Mouse (Mus musculus) lung, postnatal 14 days (tissue): ENCODE measurements around the gene Zscan22.
"Not testable (repeated sequence)": the region's sequence is repeated elsewhere in the genome, so short reads cannot be mapped to it uniquely, and the experiment has no call there.

Experiments
- DNase-seq: peaks from one replicate; pipeline ENCODE4 v3.0.0; 2021

Gene Zscan22

DNA sequence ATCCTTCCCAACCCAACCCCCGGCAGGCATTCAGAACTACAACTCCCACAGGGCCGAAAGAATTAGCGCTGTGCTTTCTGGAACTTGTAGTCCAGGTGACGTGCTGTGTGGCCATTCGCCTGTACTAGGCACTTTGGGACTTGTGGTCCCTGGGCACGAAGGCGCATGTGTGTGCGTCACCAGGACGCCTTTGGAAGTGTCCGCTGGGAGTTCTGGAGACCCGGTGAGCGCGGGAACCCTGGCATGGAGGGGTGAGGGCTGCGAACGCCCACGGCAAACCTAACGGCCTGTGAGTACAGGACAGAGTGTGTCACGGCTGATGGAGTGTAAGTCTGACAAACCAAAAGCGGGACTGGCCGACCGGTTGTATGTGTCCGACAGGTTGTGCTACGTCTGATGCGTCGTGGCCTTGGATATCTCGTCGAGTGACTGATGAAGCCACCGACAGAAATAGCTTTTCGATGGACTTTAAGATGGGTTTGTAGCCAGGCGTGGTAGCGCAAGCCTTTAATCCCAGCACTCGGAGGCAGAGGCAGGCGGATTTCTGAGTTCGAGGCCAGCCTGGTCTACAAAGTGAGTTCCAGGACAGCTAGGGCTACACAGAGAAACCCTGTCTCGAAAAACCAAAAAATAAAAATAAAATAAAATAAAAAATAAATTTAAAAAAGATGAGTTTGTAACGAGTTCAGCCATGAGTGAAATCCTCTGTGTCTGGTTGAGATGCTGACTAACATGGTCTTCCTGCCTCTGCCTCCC is at the start of gene Zscan22:
Gene Zscan22, plus strand, starts transcription at position 161 of the 756 bp plus-strand sequence.
- peak; percentile 90 for DNase-seq

DNA sequence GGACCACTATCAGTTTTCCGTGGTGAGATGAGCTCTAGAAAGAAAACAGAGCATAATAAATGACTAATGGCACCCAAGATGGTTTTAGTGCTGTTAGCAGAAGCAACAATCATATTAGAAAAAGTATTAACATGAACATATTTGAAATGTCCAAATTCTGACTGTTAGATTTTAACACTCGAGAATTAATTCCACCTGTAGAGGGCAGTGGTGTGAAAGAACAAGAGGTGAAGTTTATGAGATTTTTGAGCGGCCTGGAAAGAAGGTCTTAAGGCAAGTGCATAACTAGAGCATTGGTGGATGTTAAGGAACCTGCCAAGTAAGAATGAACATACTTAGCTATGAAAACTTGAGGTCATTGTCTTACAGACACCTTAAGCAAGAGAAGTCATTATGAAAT is 23.3 kb upstream of the Zscan22 start:
- DNase-seq = peak; percentile 30

DNA sequence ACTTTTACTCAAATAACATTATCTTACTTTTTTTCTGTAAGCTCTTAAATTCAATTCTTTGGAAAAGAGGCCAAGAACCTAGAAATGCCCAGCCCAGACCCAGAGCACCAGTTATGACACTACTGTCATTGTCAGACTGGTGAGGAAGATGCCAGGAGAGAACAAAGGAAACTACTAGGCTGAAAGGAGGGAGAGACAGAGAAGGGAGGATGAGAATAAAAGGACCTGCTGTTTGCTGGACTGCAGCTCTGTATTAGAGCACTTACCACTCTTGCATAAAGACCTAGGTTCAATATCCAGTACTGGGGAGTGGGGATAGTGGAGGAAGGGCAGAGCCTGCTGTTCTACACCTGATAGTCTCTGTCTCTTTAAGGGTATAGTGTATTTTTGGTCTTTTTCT is 17.6 kb upstream of the Zscan22 start:
- DNase-seq = no peak

DNA sequence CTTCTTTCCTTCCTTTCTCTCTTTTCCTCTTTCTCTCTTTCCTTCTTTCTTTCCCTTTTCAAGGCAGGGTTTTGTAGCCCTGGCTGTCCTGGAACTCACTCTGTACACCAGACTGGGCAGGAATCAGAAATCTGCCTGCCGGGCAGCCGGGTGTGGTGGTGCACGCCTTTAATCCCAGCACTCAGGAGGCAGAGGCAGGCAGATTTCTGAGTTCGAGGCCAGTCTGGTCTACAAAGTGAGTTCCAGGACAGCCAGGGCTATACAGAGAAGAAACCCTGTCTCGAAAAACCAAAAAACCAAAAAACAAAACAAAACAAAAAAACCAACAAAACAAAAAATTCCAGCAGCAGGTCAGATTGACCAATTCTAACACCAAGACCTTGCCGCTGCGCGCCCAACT is 17.1 kb upstream of the Zscan22 start:
- not testable (repeated sequence) for DNase-seq

DNA sequence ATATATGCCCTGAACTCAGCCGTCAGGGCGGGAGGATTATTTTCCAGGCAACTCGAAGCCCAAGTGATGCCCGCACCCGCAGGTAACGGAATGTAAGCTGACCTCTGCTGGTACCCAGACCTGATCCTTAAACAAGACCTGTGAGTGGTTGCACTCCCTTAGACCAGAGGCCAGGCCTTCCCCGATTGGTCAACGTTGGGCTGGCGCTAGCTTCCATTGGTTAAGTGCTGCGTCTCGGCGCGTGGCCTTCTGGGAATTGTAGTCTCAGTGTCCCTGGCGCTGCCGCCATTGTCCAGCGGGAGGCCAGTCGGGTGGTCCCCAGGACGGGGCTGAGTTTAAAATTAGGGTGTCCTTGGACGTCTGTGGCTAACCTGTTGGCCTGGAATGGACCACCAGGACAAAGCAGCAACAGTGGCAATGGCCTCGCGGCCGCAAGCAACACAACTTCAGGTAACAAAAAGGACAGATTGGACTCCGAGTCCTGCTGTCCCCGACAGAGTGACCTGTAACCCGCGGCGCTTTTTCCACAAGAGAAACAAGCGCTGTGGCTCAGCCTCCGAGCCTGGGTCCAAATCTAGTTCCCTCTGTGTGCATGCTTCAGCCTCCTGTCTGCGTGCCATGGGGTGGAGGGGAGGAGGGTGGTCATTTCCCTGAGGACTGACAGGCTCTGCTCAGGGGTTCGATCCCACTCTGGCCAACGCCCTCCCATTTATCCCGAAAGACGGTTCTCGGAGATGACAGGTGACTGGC is 16.5 kb upstream of the Zscan22 start, which contains the start of gene Zfp128:
Gene Zfp128, plus strand, starts transcription at position 267 of the 750 bp plus-strand sequence.
- DNase-seq = peak; percentile 93

DNA sequence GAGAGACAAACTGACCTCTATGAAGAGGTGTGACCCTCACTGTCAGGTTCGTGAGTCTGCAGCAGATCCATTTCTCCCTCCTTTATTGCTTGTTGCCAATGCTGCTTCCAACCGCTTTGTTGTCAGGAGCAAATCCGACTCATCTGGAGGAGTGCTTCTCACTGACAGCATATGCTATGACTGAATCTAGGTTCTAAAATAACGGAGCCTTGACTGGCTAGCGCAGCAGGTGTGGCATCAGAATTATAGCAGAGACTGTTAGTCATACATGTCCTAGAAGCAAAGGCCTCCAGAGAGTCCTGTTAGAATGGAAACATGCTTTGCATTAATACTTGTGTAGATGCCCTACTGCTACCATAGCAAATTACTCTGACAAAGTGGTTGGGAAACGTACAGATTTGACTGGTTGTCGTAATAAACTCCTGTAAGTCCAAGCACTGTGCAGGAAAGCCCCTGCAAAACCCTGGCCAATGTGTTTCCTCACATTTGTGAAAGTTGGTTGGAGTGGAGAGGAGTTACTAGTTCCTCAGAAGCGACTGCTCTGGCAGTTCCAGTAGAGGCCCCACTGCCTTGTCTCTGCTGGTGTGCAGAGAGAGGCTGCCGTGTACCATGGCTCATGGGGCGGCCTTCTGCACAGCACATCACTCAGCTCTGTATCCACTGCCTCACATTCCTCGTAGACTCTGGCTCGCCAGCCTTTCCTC is 10.9 kb upstream of the Zscan22 start:
- no peak for DNase-seq

DNA sequence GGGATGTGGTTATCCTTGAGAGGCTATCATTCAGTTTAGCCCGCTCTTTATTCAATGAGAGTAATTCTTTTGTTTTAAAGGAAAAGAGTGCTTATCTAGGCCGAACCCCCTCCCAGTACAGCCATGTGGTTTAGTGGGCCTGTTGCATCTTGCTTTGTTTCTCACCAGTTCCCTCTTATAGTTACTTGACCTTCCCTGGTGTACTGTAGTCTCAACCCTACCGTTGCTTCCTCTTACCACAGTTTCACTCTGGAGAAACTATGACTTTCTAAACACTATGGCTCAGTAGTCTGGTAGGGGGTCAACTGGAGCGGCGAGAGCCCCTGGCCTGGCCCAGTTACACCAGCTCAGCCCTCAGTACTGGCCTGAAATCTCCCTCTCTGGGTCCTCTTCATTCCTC is 10.0 kb upstream of the Zscan22 start:
- no peak for DNase-seq

DNA sequence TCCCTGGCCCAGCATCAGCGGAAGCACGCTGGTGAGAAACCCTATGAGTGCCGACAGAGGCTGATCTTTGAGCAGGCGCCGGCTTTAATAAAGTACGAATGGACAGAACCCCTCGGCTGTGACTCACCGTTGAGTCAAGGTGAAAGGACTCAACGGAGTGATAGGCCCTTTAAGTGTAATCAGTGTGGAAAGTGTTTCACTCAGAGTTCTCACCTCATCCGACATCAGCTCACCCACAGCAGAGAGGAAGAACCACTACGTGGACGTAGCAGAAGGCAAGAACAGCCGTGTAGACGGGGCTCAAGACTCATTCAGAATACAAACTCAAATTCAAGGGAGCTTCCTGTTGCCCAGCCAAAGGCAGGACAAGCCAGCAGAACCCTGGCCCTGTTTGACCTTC is 6.7 kb upstream of the Zscan22 start:
- no peak for DNase-seq

DNA sequence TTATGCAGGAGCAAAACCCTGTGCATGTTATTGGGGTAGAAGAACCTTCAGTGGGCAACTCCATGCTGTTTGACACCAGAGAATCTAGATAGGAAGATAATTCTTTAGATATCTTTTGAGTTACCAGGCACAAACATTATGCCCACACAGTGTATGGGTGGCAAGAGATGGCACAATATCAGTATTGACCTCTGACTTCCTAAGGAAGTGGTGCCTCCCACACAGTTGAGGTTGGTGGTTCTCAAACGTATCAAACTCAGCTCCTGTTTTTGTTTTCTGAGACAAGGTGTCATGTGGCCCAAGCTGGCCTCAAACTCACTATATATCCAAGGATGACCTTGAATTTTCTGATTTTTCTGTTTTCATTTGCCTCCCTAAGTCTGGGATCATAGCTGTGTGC is 6.3 kb upstream of the Zscan22 start:
- DNase-seq = no peak

DNA sequence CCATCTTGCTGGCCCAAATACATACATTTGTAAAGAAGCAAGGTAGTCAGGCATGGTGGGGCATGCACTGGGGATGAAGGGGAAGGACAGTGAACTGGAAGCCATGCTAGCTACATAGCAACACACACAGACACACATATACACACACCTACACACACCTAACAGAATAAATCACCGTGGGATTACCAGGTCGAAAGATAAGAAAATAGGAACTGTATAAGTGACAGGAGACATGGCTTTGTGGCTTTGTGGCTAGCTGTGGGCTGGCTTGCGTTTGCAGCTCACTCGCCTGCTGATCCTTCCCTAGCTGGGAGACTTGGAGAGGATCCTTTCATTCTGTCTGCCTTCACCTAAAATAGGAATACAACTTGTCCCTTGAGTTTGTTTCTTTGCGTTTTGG is 3.9 kb downstream of the Zscan22 start:
- no peak for DNase-seq

DNA sequence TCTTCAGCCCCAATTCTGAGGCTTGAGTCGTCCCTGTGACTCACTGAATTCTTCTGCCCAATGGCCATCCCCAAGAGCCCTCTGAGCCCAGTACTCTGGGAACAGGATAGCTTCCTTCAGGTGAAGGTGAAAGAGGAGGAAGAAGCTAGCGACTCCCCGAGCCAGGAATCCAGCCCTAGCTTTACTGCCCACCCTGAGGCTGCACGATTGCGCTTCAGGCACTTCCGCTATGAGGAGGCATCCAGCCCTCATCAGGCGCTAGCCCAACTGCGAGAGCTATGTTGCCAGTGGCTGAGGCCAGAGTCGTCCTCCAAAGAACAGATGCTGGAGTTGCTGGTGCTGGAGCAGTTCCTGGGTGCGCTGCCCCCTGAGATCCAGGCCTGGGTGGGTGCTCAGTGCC is 6.0 kb downstream of the Zscan22 start:
- DNase-seq = no peak

DNA sequence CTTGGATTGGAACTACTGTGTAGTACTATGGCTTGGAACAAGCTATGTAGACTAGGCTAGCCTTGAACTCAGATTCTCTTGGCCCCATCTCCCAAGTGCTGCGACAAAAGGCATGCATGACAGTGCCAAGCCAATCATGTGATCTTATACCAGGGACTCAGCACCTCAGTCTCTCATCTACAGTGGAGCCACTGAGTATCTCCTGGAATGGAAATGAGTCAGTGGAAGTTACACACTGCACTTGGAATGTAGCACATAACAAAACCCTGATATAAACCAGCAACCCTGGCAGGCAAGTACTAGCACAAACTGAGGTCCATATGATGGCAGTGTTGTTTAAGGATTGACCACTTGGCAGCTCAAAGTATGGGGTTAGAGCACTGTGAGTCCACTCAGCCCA is 7.5 kb downstream of the Zscan22 start:
- no peak for DNase-seq

DNA sequence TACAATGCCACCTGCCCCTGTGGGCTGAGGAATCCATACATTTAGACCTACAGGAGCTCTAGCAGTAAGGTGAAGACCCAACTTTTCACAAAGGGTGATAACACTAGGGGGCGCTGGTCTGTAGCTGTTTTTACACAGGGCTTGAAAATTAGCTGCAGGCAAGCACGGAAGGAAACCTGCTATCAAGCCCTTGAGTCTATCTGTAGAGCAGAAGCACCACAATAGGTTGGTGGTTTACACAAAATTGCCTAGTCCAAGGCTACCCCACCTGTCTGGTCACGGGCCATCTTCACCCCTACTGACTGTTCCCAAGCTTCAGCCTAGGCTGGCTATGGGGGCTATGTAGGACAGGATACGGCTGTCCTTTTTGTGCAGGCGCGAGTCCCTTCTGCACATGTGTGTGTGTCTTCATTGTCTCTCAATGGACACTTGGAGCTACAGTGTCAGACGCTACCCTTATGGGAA is 11.9 kb downstream of the Zscan22 start:
- peak; percentile 90 for DNase-seq

DNA sequence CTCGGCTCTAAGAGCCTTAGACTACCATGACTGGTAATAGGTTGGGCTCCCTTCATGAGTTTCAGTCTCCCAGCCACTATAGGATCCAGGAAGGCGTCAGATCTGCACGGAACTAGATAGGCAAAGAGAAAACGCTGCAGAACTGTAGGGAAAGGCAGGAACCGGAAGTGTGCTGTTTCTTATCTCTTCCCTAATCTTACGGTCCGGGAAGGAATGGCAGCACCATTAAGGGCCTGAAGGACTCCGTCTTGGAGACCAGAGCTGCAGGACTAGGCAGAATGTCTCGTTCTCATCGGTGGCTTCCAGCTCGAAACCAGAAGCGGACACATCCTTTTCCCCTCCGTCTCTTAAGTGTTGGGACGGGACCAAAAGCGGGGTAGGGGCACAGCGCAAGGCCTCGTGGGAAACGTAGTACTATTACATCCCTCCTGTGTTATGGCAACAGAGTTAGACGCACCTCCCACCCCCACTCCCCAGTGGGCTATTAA is 12.6 kb downstream of the Zscan22 start:
- DNase-seq = peak; percentile 65

DNA sequence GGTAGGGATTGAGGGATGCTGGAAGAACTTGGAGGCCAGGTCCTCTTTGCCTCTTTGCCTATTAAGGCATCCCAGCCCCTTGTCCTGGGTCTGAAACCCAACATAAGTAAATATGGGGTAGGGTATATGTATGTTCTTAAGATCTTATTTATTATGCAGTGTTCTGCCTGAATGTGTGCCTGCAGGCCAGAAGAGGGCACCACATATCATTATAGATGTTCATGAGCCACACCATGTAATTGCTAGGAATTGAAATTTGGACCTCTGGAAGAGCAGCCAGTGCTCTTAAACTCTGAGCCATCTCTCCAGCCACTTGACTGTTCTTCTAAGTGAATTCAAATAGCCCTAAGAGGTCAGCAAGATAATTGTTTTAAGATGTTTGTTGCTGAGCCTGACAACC is 15.9 kb downstream of the Zscan22 start:
- DNase-seq = no peak

DNA sequence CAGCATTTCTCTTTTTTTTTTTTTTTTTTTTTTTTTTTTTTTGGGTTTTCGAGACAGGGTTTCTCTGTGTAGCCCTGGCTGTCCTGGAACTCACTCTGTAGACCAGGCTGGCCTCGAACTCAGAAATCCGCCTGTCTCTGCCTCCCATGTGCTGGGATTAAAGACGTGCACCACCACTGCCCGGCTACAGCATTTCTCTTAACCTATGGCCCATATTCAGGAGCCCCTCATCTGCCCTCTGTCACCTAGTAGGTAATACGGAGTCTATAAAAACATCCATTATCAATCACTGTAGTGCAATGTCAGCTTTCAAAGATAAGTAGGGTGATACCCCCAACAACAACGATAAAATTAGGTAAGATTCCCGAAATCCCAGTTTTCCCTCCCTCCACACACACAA is 22.9 kb downstream of the Zscan22 start:
- DNase-seq = not testable (repeated sequence)

DNA sequence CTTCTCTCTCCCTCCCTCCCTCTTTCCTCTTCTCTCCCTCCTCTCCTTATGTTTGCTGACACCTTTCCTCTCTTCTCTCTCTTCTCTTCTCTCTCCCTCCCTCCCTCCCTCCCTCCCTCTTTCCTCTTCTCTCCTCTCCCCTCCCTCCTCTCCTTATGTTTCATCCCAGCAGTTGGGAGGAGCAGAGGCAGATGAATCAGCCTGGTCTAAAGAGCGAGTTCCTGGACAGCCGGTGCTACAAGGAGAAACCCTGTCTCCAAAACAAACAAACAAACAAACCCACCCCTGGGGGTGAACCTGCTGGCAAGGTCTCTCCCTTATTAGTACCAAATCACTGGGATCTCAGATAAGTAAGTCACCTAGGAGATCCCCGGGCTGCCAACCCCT is 23.7 kb downstream of the Zscan22 start:
- DNase-seq = no peak

DNA sequence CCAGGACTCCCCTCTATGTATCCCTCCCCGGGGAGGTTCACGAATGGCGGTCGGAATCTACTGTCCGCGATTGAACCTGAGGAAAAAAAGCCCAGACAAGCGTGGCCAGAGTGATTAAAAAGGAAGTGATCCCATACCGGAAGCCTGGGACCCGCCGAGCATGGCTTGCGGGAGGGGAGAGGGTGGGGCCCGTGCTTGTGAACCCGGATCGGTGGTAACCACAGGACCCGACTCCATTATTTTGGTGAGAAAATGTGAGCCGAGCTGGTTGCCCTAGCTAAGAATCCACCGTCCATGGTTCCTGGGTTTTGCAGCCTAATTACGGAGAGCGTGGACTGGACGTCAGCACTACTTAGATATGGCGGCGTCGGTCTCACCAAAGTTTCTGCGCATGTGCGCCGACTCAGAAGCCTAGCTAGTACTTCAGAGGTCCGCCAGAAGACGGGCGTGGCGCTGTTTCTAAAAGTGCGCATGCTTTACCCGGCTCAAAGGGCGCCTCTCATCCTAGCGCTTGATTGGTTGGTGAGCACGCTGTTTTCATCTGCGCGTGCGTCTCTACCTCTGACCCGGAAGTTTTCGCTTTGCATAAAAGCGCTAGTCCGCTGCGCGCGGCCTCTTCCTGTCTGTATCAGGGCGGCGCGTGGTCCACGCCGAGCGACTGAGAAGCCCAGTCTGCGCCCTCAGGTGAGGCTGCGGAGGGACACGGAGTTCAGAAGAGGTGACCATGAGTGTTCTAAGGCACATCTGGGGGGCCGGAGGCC is 24.3 kb downstream of the Zscan22 start, which contains the start of gene Rps5:
Gene Rps5, plus strand, starts transcription at position 586 of the 761 bp plus-strand sequence.
- peak; percentile 99 for DNase-seq

DNA sequence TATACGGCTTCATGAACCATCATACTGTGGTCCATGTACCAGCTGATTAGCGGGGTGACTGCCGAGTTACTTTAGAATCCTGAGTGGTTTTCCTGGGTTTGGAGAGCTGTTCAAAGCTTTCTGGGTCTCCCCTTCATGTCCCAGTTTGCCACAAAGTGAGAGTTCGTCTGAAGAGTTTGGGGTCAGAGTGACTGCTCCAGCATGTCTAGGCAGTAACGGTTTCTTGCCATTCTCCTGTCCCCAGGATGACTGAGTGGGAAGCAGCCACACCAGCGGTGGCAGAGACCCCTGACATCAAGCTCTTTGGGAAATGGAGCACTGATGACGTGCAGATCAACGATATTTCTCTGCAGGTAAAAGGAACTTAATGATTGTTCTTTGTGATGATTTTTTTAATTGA is 25.1 kb downstream of the Zscan22 start:
- DNase-seq = no peak

DNA sequence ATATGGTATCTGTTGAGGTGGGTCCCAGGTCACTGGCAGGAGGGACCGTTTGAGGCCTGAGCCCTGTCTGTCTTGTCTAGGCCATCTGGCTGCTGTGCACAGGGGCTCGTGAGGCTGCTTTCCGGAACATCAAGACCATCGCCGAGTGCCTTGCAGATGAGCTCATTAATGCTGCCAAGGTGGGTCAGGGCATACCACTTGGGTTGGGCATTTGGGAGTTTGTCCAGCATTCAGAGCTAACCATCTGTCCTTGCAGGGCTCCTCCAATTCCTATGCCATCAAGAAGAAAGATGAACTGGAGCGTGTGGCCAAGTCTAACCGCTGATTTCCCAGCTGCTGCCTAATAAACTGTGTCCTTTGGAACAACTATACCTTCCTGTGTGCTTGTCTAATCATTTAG is 28.7 kb downstream of the Zscan22 start:
- no peak for DNase-seq

DNA sequence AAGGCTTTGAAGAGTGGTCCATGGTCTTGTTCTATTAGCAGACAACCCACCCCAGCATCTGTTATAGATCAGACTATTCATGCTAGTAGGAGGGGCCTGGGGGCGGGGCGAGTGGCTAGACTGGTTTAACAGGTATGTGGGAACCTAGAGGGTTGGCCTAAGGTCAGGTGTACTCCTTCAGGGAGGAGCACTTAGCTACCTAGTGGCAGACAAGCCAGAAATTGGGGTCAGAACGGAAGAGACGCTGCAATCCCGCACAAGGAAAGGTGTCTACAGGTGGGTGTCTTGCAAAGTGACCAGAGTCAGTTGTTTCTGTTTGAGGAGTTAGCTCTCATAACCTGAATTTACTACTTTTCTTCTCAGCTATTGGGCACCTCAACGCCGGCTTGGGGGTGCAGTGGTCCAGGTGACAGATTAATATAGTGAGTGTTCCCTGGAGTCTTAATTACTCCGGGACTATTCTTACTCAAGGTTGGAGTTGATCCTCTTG is 29.6 kb downstream of the Zscan22 start, which contains the start of gene Rnf225:
Gene Rnf225, plus strand, starts transcription at position 226 of the 490 bp plus-strand sequence.
- peak; percentile 76 for DNase-seq
